Mouse (Mus musculus): ENCODE measurements around the gene D230025D16Rik.

The D230025D16Rik gene

DNA sequence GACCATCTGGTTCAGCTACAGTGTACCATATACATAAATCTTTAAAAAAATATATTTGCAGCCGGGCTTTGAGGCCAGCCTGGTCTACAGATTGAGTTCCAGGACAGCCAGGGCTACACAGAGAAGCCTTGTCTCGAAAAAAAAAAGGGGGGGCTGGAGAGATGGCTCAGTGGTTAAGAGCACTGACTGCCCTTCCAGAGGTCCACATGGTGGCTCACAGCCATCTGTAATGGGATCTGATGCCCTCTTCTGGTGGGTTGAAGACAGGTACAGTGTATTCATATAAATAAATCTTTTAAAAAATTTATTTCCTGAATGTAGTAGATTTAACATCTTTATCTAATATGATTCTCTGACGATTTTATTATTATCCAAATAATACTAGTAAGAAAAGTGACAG, 66.9 kb downstream of the D230025D16Rik start:
- DNase-seq (ENCODE audit: low read depth, low spot score) = peak; percentile 54

DNA sequence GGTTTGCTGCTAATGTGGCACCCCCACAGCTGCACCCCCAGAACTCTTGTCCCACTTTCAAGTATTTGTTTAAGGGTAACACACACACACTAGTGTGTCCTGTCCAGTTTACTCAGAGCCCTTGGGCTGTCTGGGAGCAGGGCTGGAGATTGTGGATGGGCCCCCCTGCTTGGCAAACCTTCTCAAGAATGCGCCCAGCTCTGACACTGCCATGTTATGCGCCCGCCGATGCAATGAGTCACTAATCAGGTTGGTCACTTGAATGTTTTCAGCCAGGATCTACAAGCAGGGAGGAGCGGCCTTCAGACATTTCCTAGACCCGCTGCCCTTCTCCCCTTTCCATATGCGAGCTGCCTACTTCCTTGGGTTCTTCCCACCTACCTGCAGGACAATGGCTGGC, 67.5 kb downstream of the D230025D16Rik start:
- peak; percentile 84 for DNase-seq (ENCODE audit: low read depth, low spot score)

DNA sequence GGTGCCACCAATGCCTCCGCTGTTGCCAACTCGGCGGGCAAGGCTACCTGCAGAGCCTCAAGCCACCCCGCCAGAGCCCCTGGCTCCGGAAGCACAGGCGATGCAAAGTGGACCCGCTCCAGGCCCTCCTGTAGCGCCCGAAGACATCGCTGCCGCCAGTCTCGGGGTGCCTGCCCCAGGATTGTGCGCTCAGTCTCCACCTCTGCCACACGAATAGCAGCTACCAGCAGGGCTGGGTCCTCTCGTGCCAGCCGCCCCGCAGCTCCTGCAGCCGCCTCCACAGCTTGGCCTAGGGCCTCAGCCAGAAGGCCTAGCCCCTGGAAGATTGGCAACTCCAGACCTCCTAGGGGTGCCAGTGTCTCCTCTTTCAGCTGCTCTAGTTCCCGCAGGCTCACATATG, 68.5 kb downstream of the D230025D16Rik start:
- no peak for DNase-seq (ENCODE audit: low read depth, low spot score)

DNA sequence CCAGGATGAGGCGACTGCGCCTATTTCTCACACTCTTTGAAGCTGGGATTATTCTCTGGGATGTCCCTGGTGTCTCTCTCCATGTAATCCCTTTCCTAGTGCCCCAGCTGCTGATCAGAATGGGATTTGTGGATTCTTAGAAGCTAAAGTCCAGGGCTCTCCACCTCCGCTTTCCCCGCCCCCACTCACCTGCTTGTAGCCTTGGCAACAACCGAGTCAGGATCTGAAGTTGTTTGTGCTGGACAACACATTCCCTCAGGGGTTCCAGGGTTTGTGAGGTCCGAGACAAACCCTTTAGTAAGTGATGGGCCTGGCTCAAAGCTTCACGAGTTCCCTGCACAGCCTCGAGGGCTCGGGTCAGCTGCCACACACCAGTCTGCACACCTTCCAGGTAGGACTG, 69.8 kb downstream of the D230025D16Rik start:
- DNase-seq (ENCODE audit: low read depth, low spot score) = no peak

DNA sequence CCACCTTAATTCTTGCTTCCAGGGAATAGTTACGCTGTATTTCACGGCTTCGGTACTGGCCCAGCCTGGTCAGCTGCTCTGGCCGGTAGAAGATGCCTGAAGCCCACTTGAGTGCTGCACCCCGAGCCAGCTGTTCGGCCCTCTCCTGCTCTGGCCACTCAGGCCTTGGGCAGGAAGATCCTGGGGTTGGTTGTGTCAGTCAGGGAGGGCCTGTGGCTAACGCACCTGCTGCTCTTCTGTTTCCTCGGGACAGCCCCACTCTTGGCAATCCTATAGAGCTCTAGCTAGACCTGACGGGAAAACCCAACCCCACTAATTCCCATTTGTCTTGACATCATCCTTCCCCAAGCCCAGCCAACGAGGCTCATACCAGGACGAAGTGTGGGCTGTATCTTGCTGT, 70.3 kb downstream of the D230025D16Rik start:
- DNase-seq (ENCODE audit: low read depth, low spot score) = no peak

DNA sequence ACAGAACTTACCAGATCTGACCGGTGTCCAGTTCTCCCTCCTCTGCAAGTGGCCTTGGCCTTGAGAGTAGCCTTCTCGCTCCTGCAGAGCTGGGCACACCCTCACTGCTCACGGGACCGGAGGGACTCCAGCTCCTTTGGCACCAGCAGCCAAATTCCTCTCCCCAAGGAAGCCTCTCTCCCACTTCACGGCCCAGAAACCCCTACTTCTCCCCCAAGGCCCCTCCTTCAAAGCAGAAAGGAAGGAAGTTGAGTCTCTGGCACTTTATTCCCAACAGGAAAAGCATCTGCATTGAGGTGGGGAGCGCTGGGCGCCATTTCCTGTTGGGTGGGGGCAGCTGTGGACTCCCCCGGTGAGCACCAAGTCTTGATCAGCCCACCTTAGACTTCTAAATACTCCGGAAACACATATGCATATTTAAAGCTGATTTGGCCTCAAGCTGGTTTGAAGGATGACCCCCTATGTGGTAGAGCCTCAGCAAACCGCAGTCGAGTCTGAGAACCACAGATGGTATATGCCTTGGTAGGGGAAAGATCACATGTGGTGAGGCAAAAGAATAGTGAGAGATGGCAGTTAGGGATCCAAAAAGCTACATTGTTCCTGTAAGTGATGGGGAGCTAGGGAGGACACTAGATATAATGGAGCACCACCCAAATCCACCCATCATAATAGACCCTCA, 71.1 kb downstream of the D230025D16Rik start, which contains the start of gene Exoc3l:
Gene Exoc3l (minus strand): TSS at position 207 of the 679 bp plus-strand sequence.
- no peak for DNase-seq (ENCODE audit: low read depth, low spot score)

DNA sequence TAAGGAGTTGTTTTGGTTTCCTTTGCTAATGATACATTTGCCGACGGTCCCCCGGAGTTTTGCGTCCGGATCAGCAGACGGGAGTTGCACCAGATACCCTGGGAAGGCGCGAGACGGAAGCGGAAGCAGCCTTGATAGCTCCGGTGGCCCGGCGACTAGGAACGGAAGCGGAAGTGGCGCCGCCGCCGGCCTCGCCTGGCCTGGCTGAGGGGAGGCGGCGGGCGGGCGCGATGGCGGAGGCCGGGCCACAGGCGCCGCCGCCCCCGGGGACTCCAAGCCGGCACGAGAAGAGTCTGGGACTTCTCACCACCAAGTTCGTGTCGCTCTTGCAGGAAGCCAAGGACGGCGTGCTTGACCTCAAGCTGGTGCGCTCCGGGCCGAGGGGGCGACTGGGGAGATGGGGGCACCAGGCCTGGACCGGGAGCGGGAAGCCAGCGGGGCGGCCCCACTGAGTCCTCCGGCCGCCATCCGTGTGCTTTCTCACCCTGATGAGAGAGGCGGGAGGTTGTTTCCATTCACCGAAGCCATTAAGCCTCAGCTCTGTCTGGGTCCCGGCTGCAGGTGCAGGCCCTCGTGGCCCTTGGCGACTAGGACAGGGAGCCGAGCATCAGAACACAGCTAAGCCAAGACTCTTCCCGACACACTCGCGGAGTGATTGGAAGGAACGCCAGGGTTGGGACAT, 72.7 kb downstream of the D230025D16Rik start, which contains the start of gene E2f4:
Gene E2f4 (plus strand): TSS at position 153 of the 682 bp plus-strand sequence.
- DNase-seq (ENCODE audit: low read depth, low spot score) = peak; percentile 97

DNA sequence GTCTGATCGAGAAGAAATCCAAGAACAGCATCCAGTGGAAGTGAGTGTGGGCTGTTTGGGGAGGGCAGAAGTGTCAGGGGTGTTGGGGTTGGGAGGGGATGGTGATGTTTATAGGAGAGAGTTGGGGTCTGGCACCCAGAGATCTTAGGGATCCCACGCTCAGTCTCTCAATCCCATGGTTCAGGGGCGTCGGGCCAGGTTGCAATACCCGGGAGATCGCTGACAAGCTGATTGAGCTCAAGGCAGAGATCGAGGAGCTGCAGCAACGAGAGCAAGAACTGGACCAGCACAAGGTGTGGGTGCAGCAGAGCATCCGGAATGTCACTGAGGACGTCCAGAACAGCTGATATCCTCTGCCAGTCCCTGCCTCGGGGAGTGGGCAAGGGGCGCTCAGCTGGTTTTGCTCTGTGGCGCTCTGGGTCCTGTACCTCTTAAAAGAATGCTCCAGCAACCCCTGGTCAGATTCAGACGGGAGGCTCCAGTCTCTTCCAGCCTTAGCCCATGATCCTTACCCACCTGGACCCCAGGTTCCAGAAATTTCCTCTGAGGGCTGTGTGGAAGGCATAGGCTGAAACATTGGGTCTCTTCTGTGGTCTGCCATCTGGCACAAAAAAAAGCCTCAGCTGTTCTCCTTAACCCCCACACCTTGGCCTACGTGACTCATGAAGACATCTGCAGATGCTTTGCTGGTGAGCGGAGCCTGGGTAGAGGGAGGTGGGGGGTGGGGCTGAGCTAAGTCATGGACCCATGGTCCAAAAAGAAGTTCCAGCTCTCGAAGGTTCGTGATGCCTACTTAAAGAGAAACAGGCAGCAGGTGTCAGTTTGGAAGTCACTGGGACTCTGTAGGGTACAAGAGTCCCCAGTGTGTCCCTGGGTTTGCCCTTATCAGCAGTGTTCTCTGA, 73.7 kb downstream of the D230025D16Rik start:
- peak; percentile 73 for DNase-seq (ENCODE audit: low read depth, low spot score)

DNA sequence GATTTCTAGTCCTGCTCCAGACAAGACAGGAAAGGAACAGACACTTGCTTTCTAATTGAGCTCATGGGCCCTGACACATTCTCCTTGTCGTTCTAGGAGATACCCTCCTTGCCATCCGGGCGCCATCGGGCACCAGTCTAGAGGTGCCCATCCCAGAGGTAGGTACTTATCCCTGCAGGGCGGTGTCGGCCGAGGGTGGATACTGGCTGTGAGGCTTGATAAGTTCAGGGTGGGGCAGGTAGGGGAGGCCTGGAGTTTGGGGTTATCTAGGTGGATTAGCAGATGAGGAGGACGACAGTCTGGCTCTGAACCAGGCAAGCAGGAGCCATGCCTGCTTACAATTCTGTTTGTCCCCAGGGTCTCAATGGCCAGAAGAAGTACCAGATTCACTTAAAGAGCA, 75.0 kb downstream of the D230025D16Rik start:
- DNase-seq (ENCODE audit: low read depth, low spot score) = no peak

Measured in 3T3-L1 (cell line).